Mouse (Mus musculus) splenic B cell, adult 2 months (primary cell): Measurements from ENCODE around the gene Unc79.

ENCODE experiments used
- DNase-seq: peaks from one replicate; pipeline ENCODE4 v3.0.0-alpha.2; 2011; ENCODE audit warnings: low read depth, low spot score
- H3K27me3 ChIP-seq: 2 replicates; pipeline ENCODE4 v1.6.1; 2012; ENCODE audit warnings: mild to moderate bottlenecking, low read length, moderate library complexity, mixed read lengths; ENCODE audit not compliant: control insufficient read depth, poor library complexity, insufficient read depth, severe bottlenecking
- H3K36me3 ChIP-seq: 2 replicates; pipeline ENCODE4 v1.6.1; 2012; ENCODE audit warnings: mild to moderate bottlenecking, low read length, moderate library complexity, mixed read lengths; ENCODE audit not compliant: control insufficient read depth, poor library complexity, insufficient read depth, severe bottlenecking

Unc79 gene

GRCm38 (mm10) chr12:103168892-103169291, 220.2 kb downstream of the Unc79 start:
- no peak for DNase-seq
- H3K36me3 ChIP-seq: no peaks in the 10 kb centered on the region
- H3K27me3 ChIP-seq: 0 out of 2 replicates have a peak, but pooled peaks cover 1% of the 10 kb centered on the region

DNA sequence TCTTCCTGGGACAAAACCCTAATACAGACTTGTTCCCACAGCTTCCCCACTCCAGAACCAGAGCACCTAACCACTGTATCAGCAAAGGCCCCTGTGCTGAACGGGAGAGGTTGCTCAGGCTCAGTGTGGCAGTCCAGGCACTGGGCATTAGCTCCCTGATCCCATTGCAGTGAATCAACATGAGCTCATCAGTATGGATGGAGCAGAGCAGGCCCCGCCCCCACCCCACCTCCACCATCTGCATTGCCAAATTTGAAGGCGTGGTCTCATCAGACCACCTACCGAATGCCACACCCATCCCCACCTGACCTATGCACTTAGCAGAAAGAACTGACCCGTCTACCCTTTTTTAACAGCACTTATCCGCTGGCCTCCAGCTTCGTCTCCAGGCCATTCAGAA, 234.4 kb downstream of the Unc79 start:
- no peak for DNase-seq
- Histone ChIP-seq H3K36me3 (no peaks in the 10 kb centered on the region), H3K27me3 (no peaks in the 10 kb centered on the region)

- H3K27me3 ChIP-seq: no peaks in the 10 kb centered on the region
- DNase-seq: no peak
These were observed 238.4 kb downstream of the Unc79 start for GRCm38 (mm10) chr12:103187020-103187419.

DNA sequence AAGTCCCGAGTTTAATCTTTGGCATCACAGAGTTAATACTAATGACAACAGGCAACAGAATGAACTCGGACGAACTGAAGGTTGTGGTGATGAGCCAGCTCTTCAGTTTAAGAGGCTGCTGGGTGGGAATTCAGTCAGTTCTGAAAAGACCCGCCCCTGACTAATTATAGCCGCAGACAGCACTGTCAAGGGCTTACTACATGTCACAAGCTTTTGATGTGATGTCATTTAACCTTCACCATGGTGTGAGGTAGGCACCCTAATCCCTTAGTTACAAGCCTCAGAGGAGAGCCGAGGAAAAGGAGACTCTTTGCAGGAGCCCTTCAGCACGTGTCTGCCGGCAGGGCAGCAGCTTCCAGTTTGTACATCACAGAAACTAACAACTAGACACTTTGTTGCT, 239.6 kb downstream of the Unc79 start:
- DNase-seq: no peak
- Histone ChIP-seq H3K27me3 (no peaks in the 10 kb centered on the region), H3K36me3 (no peaks in the 10 kb centered on the region)

More at GRCm38 (mm10) chr12:103187020-103187419, 238.4 kb downstream of the Unc79 start:
- H3K36me3 ChIP-seq: no peaks in the 10 kb centered on the region

DNA sequence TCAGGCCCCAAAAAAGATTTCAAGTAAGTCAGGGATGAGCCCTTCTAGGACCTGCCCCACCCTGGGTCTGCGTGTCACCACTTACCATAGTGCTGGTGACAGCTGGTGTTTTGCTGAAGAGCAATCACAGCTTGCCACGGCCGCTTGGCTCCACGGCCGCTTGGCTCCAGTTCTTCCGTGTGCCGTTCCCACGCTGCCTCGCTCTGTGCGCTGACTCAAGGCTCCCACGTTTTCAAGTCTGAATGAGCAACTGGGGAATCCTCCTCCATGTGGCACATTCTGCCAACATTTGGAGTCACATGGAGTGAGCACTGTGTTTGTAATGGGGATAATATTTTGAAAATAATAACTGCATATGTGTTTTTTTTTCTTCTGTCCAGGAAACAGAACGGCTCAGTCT, 241.1 kb downstream of the Unc79 start:
- Histone ChIP-seq H3K36me3 (no peaks in the 10 kb centered on the region), H3K27me3 (no peaks in the 10 kb centered on the region)
- no peak for DNase-seq

DNA sequence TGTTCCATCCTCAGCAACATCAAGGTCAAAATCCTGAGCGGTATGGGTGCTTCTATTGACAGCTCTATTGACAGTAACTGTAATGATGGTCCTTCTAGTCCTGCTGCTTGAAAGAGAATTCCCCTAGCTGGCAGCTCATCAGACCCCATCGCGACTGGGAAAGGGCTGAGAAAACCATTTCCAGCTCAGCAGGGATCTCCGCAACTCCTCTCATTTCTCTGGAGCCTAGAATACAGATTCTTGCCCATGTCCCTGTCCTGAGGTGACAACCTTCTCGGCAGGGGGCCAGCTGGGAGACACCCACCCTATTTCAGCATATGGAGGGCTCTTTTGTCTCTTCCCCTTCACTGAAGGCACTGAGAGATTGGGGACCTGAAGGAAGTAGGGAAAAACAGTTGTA, 244.3 kb downstream of the Unc79 start:
- DNase-seq: no peak
- H3K36me3 ChIP-seq: no peaks in the 10 kb centered on the region
- H3K27me3 ChIP-seq: no peaks in the 10 kb centered on the region

GRCm38 (mm10) chr12:103202592-103203544, 254.2 kb downstream of the Unc79 start:
- DNase-seq: no peak
- no peaks in the 10 kb centered on the region for H3K36me3 ChIP-seq
- H3K27me3 ChIP-seq: no peaks in the 10 kb centered on the region

GRCm38 (mm10) chr12:103205561-103205960, 256.9 kb downstream of the Unc79 start:
- no peak for DNase-seq
- Histone ChIP-seq H3K36me3 (no peaks in the 10 kb centered on the region), H3K27me3 (no peaks in the 10 kb centered on the region)

DNA sequence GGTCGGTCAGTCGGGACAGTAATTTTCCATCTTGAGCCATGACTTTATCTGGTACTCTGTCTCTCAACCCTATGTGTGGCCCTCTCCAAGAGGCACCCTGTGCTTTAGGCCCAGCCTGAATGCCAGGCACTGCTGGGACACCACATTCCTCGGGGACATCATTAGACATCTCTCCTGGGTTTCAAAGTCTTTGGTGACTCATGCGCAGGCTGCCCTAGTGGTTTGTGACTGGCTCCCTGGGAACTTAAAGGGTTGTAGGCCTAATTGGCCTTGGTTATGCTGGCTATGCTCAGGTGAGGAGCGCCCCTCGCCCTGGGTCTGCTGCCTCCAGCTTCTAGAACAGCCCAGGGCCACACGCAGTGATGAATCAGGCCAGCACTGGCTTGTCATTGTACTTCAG, 260.9 kb downstream of the Unc79 start:
- Histone ChIP-seq H3K36me3 (no peaks in the 10 kb centered on the region), H3K27me3 (no peaks in the 10 kb centered on the region)
- DNase-seq: no peak

DNA sequence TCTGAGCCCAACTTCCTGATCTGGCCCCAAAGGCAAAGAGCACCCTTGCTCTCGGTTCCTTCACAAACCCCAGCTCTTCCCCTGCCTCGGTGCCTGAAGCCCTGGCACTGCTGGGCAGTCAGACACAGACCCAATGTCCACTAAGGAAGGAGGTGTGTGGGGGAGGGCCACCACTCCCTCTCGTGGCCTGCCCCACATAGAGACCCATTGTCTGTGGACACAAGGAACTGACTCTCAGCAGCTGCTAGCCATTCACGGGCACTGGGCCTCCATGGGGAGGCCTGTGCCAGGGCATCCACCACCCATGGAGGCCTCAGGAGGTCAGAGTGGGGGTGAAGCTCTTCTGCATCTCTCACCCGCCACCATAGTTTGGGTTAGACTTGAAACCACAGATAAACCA, 262.4 kb downstream of the Unc79 start:
- H3K27me3 ChIP-seq: no peaks in the 10 kb centered on the region
- no peak for DNase-seq

DNA sequence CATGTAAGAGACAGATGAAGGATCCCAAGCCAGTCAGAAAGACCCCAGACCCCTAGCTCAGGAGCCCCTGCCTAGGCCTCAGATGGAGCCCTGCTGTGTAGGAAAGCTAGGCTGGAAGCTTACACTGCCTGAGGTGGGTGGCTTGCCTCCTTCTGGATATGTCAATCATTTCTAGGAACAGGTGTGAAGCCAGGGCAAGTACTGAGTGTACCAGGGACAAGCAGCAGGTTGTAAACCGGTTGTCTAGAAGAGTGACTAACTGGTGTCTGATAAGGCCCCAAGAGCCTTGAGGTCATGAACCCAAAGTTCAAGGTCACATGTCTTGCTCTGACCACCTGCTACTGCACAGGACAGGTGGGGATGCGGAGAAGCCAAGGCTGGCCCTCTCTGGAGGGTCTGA, 264.9 kb downstream of the Unc79 start:
- Histone ChIP-seq H3K27me3 (no peaks in the 10 kb centered on the region), H3K36me3 (no peaks in the 10 kb centered on the region)
- DNase-seq: no peak

More for the DNA sequence above, 262.4 kb downstream of the Unc79 start:
- H3K36me3 ChIP-seq: no peaks in the 10 kb centered on the region

- no peaks in the 10 kb centered on the region for H3K27me3 ChIP-seq
- no peak for DNase-seq
- no peaks in the 10 kb centered on the region for H3K36me3 ChIP-seq
These were observed 265.6 kb downstream of the Unc79 start for GRCm38 (mm10) chr12:103214270-103214669.

DNA sequence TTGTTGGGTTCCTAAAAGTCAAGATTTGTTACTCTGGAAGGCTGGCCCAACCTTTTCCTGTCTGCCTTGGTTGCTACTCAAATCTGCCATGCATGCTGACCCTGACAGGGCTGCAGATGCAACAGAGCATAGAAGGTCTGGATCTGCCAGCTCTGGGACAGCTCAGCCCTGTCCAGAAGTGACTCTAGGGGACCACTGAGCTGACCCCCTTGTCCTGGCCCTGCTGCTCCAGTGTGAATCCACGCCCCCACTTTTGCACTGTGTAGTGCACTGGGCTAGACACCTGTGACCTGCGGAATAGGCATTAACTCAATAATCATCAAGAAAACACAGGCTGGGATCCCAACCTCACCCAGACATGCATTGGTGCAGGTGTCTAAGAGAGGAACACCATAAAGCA, 266.1 kb downstream of the Unc79 start:
- DNase-seq: no peak
- Histone ChIP-seq H3K36me3 (no peaks in the 10 kb centered on the region), H3K27me3 (no peaks in the 10 kb centered on the region)

- Histone ChIP-seq H3K27me3 (no peaks in the 10 kb centered on the region), H3K36me3 (no peaks in the 10 kb centered on the region)
- DNase-seq: no peak
These were observed 267.4 kb downstream of the Unc79 start for GRCm38 (mm10) chr12:103215877-103216610.

DNA sequence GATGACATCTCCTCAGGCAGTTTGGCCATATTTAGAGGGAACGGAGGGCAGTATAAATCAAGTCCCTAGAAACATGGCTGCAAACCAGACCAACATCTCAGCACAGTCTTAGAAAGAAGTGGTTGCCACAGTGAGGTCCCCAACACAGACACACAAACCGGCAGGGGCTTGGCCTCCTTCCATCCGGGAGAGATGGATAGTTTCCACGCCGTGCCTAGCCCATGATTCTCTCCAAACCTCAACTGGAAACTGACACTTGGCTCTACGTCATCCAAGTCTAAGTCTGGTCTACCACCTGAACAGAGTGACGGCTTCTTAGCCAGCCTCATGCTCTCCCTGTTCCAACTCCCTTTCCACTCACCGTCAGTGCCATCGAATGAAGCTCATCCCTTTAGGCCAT, 275.0 kb downstream of the Unc79 start:
- Histone ChIP-seq H3K27me3 (no peaks in the 10 kb centered on the region), H3K36me3 (no peaks in the 10 kb centered on the region)
- no peak for DNase-seq
